Mouse (Mus musculus) limb, embryonic 11.5 days (tissue): ENCODE measurements at regions not wholly inside any gene's neighbourhood (a gene's known extent, or its start where the extent isn't known, plus 50 kb on each side); places are given as distances from the start of the nearest gene placed in this dataset.

Source experiments
- ATAC-seq: fragments of 200-750 bp; cut with Nextera tagmentation; 2 replicates; pipeline ENCODE4 v1.8.0; 2017; ENCODE audit warnings: low read depth; ENCODE audit not compliant: insufficient number of reproducible peaks, low FRiP score, low TSS enrichment
- DNase-seq: peaks from one replicate; pipeline ENCODE4 v3.0.0-alpha.2; 2015; ENCODE audit warnings: low spot score
- H3K27ac ChIP-seq: fragments of 300-500 bp; sonication (generic); replicated peaks from 2 replicates; pipeline ENCODE4 v1.5.1; 2014; ENCODE audit warnings: low read depth, mild to moderate bottlenecking, low read length
- H3K27me3 ChIP-seq: fragments of 300-500 bp; sonication (generic); 2 replicates; pipeline ENCODE4 v1.6.1; 2014; ENCODE audit warnings: mild to moderate bottlenecking, low read length, mixed read lengths; ENCODE audit not compliant: control insufficient read depth, insufficient read depth
- H3K36me3 ChIP-seq: fragments of 300-500 bp; sonication (generic); 2 replicates; pipeline ENCODE4 v1.6.1; 2014; ENCODE audit warnings: mild to moderate bottlenecking, low read length, moderate library complexity, mixed read lengths; ENCODE audit not compliant: control insufficient read depth, insufficient read depth
- H3K4me1 ChIP-seq: fragments of 300-500 bp; sonication (generic); 2 replicates; pipeline ENCODE4 v1.6.1; 2014; ENCODE audit warnings: low read length, mixed read lengths; ENCODE audit not compliant: control insufficient read depth, insufficient read depth
- H3K4me2 ChIP-seq: fragments of 300-500 bp; sonication (generic); 2 replicates; pipeline ENCODE4 v1.6.1; 2014; ENCODE audit warnings: low read depth, mild to moderate bottlenecking, moderate library complexity; ENCODE audit not compliant: severe bottlenecking
- H3K4me3 ChIP-seq: fragments of 300-500 bp; sonication (generic); 2 replicates; pipeline ENCODE4 v1.5.1; 2014; ENCODE audit warnings: low read depth, low read length
- H3K9ac ChIP-seq: fragments of 300-500 bp; sonication (generic); 2 replicates; pipeline ENCODE4 v1.6.1; 2014; ENCODE audit warnings: mild to moderate bottlenecking, low read length
- H3K9me3 ChIP-seq: fragments of 300-500 bp; sonication (generic); 2 replicates; pipeline ENCODE4 v1.6.1; 2016; ENCODE audit warnings: low read length; ENCODE audit not compliant: control insufficient read depth
- WGBS: fragments of 180-500 bp; shearing (Covaris S2); extraction: QIAGEN DNeasy Blood & Tissue Kit; methylation state at CpG from one replicate; pipeline ENCODE4 v1.1.7; 2014; 5-methylcytosine and 5-hydroxymethylcytosine counted together

DNA sequence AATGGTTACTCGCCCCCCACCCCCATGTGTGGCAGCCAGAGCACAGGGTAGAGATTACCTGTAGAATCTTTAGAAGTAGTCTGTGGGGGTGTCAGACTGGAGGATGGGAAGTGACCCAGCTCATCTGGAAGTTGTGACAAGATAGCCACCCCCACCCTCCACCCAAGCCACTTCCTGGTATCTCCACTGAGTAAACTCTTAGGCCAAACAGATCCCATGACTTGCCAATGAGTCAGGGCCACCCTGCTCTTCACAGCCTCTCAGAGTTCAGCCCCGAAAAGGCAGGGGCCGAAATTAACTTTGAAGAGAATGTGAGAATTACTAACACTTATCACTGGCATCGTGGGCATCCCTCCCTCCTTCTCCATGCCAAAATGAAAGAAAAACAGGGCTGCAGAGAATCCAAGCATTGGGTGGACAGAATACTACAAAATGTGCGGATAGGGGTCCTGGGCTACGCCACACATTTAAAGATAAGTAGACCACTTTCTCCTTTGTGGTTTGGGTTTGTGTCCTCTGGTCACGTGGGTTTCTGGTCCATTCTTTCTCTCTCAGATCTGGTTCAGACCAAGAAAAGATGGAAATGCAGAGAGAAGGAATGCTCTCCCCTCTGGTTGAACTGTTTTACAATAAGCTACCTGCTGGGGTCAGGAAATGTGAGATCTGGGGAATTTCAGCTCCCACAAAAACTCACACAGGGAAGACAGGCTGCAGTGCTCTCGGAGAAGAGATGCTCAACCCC lies 250.6 kb downstream of the Sox9 start:
- no peak overlapping the region for H3K4me3 ChIP-seq
- 83% methylated on average over 8 of the region's 8 CpGs for WGBS
- H3K27ac ChIP-seq, result no peak overlapping the region
- no peaks in the 10 kb centered on the region for H3K27me3 ChIP-seq
- no peaks in the 10 kb centered on the region for H3K4me1 ChIP-seq
- no peak overlapping the region for H3K4me2 ChIP-seq
- H3K36me3 ChIP-seq, result no peaks in the 10 kb centered on the region
- H3K9me3 ChIP-seq, result no peaks in the 10 kb centered on the region
- ATAC-seq (no peak), DNase-seq (no peak)
- no peak overlapping the region for H3K9ac ChIP-seq

DNA sequence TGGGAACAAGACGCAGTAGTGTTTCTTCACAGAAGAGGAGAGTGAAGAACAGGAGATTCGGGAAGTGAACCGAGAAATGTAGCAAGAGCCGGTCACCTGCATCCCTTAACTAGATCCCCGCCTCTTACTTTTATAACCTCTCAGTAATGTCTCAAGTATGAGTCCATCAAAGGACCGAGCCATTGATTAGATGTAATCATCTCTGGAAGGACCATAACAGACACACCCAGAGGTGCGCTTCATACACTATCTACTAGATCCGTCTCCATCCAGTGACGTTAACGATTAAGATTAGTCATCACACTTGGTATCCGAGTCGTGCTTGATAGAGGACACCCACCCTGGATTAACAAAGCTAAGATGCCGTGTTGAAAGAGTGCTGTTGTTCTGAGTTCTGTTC lies 252.9 kb downstream of the Sox9 start:
- Histone ChIP-seq H3K4me2 (no peak overlapping the region), H3K36me3 (no peaks in the 10 kb centered on the region; the same call in 1 of the 2 replicates), H3K27ac (no peak overlapping the region), H3K9me3 (no peaks in the 10 kb centered on the region), H3K4me3 (no peak overlapping the region), H3K9ac (no peak overlapping the region), H3K27me3 (no peaks in the 10 kb centered on the region), H3K4me1 (no peaks in the 10 kb centered on the region)
- DNase-seq (no peak), ATAC-seq (no peak)
- 93% methylated on average over 13 of the region's 13 CpGs for WGBS

DNA sequence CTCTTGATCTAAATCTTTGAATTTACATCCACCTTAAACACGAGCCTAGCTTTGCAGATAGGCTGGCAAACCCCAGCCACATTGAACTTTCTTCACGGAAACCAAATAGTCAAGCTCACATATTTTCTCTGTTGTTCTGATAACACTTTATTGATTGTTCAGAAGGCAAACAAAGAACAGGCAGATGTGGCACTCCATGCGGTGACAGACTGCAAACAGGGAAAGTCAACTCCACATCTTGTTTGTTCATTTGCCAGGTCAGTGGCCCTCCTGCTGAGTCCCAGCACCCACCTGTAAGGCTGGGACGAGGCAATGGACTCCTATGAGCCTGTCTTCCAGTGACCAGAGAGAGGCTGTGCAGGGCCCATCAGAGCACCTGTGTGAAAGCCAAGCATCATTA lies 255.7 kb downstream of the Sox9 start:
- no peak for ATAC-seq

DNA sequence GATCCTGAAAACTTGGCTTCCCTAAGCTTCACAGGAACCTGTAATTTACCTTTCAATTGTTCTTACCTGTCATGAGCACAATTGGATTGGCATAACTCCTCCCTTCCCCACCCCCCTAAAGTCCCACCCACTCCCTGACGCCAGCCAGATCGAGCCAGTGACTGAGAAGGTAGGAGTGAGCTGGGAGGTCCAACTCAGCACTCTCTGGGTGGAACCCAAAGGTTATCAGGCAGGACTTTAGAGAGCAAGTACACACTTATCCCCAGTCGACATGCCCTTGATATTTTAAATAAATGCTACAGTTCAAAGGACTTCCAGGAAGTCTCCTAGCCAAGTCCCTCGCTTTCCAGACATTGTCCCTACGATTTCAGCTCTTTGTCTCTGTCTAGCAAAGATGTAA lies 260.7 kb downstream of the Sox9 start:
- ATAC-seq, result no peak
- Histone ChIP-seq H3K36me3 (no peaks in the 10 kb centered on the region; the same call in 1 of the 2 replicates), H3K9ac (no peak overlapping the region), H3K27ac (no peak overlapping the region), H3K4me3 (no peak overlapping the region), H3K4me2 (no peak overlapping the region), H3K27me3 (no peaks in the 10 kb centered on the region), H3K9me3 (no peaks in the 10 kb centered on the region), H3K4me1 (peaks cover 11% of the 10 kb centered on the region; the same call in 1 of the 2 replicates)
- 42% methylated on average over 5 of the region's 5 CpGs for WGBS
- DNase-seq, result no peak

More for the DNA sequence above, 255.7 kb downstream of the Sox9 start:
- H3K9me3 ChIP-seq, result no peaks in the 10 kb centered on the region
- H3K4me3 ChIP-seq, result no peak overlapping the region
- H3K9ac ChIP-seq, result no peak overlapping the region
- H3K4me1 ChIP-seq, result no peaks in the 10 kb centered on the region
- 82% methylated on average over 4 of the region's 4 CpGs for WGBS
- no peak for DNase-seq
- no peak overlapping the region for H3K4me2 ChIP-seq
- no peak overlapping the region for H3K27ac ChIP-seq
- H3K27me3 ChIP-seq, result no peaks in the 10 kb centered on the region
- no peaks in the 10 kb centered on the region; the same call in 1 of the 2 replicates for H3K36me3 ChIP-seq

DNA sequence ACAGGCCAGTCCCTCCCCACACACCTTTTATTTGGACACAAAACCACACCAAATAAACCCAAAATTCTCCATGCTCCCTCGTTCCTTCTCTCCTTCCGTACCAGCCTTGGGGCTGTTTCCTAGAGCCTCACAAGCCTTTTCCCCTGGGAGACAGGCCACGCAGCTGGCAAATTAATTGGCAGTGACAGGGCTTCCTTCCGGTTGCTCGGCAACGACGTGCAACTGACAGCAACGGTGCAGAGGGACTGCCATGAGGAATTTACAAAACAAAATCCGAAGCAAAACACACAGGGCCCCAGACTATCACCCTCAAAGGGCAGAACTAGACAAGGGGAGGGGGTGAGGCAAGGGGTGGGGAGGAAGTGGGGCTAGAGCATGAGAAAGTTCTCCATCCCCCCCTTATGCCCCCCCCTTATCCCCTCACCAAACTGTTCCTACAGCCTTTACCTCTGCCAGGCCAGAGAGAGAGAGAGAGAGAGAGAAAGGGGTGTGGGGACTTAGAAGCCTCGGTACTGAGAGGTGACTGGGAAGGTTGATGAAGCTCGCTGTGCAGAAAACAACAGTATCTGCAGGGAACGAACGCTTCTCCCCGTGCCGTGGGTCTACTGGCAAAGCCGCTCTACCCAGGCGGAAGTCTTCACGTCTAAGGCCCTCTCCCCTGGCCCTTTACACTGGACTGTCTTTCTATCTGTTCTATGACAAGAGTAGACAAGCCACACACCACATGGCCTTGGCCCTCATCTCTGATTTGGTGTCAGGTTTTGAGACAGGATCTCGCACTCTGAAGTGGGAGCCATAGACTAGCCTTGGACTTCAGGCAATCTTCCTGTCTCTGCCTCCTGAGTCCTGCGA lies 264.4 kb downstream of the Sox9 start:
- peaks cover 11% of the 10 kb centered on the region; the same call in 1 of the 2 replicates for H3K4me1 ChIP-seq
- H3K27me3 ChIP-seq, result no peaks in the 10 kb centered on the region
- H3K9me3 ChIP-seq, result no peaks in the 10 kb centered on the region
- no peak overlapping the region for H3K4me2 ChIP-seq
- no peaks in the 10 kb centered on the region for H3K36me3 ChIP-seq
- H3K9ac ChIP-seq, result no peak overlapping the region
- no peak overlapping the region for H3K27ac ChIP-seq
- no peak overlapping the region for H3K4me3 ChIP-seq
- whole genome bisulfite sequencing, result 41% methylated on average over 20 of the region's 20 CpGs
- no peak for ATAC-seq
- peak; percentile 68 for DNase-seq

DNA sequence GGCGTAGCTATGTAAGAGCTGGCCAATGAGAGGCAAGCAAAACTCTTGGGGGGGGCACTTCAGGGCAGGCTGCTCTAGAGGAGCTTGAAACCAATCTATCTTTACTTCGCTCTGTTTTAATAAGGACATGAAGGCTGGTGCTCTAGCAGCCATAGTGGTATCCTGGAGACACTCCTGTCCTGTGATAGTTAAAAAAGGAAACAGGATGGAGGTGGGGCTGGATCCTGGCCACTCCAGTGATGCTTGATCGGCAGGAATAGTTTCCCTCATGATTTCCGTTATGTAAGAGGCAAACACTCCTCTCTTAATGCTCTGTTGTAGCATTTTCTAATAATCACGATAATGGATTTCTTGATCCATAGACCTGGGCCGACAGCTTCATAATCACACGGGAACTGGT lies 266.1 kb downstream of the Sox9 start:
- Histone ChIP-seq H3K36me3 (no peaks in the 10 kb centered on the region), H3K4me3 (no peak overlapping the region), H3K9ac (no peak overlapping the region), H3K4me2 (no peak overlapping the region), H3K27me3 (no peaks in the 10 kb centered on the region), H3K9me3 (no peaks in the 10 kb centered on the region), H3K27ac (no peak overlapping the region), H3K4me1 (peaks cover 11% of the 10 kb centered on the region; the same call in 1 of the 2 replicates)
- ATAC-seq, result no peak
- 89% methylated on average over 7 of the region's 7 CpGs for WGBS
- DNase-seq, result no peak

DNA sequence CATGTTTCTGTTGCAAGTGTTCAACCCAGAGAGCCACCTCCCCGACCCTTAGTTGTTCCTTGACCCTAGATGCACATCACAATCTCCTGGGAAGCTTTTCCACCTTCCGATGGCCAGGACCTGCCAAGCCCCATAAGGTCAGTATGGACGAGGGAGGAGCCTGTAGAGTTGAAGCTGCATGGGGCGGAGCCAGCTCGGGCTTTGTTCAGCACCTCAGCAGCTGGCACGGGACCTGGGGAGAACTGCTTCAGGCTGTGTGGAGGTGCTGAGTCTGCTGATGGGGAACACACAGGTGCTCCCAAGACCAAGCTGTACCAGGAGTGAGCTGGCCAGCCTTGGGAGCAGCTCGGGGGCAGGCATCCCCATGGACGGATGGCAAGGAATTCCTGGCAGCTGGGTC lies 267.6 kb downstream of the Sox9 start:
- Histone ChIP-seq H3K27ac (no peak overlapping the region), H3K9me3 (no peaks in the 10 kb centered on the region), H3K27me3 (no peaks in the 10 kb centered on the region), H3K4me1 (peaks cover 10% of the 10 kb centered on the region; the same call in 1 of the 2 replicates), H3K4me2 (no peak overlapping the region), H3K4me3 (no peak overlapping the region), H3K36me3 (no peaks in the 10 kb centered on the region), H3K9ac (no peak overlapping the region)
- ATAC-seq, result no peak
- WGBS, result 54% methylated on average over 8 of the region's 8 CpGs
- DNase-seq, result no peak

DNA sequence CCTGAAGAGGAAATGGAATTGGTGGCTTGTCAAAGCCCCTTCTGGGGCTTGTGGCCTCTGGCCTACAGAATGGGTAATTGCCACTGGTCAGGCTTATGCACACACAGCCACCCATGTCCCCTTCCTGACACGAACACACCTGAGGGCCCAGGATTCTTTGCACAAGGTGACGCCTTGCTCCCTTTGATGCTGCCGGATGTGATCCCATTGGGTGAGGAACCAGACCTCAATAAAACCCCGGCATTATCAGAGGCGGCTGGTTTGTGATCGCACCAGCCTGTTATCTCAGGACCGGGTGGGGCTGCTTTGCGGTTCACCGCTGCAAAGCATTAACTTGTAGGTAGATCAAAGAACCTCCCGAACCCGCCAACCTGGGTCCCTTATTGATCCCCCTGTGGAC lies 270.5 kb downstream of the Sox9 start:
- H3K4me2 ChIP-seq, result no peak overlapping the region
- no peak overlapping the region for H3K4me3 ChIP-seq
- no peak overlapping the region for H3K27ac ChIP-seq
- ATAC-seq, result no peak
- no peaks in the 10 kb centered on the region for H3K36me3 ChIP-seq
- 0 out of 2 replicates have a peak, but pooled peaks cover 6% of the 10 kb centered on the region for H3K4me1 ChIP-seq
- 92% methylated on average over 11 of the region's 11 CpGs for WGBS
- no peak overlapping the region for H3K9ac ChIP-seq
- no peaks in the 10 kb centered on the region for H3K9me3 ChIP-seq
- H3K27me3 ChIP-seq, result no peaks in the 10 kb centered on the region
- no peak for DNase-seq
